Mouse (Mus musculus) liver, embryonic 14.5 days (tissue): ENCODE results near the gene Nrros.

Experiments
- CTCF ChIP-seq: IDR thresholded peaks from 2 replicates; pipeline ENCODE4 v1.5.1; 2016; ENCODE audit warnings: antibody characterized with exemption, low read depth, control low read depth
- EP300 ChIP-seq: IDR thresholded peaks from 2 replicates; pipeline ENCODE4 v1.6.1; 2016; ENCODE audit warnings: antibody characterized with exemption, low read depth

DNA sequence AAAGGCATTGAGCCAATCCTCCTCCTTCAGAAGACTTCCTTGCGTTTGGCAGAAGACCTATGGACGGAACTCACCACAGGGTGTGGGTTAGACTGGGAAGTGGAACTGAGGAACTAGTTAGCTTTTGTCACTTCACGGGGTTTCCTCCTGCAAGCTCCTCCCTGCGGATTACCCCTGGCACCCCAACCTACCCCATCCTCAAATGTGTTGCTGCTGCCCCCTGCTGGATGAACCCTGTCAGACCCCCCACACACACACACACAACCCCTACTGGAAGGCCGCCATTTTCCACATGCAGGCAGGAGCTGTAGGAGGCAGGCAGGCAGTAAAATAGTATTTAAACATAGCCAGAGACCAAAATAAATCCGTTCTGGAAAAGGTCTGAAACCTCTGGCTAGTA is 37.3 kb upstream of the Nrros start:
- TF ChIP-seq CTCF: peak; percentile 89
- no peak for TF ChIP-seq EP300
